Mouse (Mus musculus) cerebellum, adult (tissue): ENCODE measurements around the gene Polr1d.

Experiments
- ATAC-seq: cut with Nextera tagmentation; 2 replicates; pipeline ENCODE4 v1.9.2; 2017; ENCODE audit warnings: mild to moderate bottlenecking, moderate library complexity, mixed read lengths; ENCODE audit not compliant: insufficient number of reproducible peaks, low FRiP score, low TSS enrichment

Polr1d gene

DNA sequence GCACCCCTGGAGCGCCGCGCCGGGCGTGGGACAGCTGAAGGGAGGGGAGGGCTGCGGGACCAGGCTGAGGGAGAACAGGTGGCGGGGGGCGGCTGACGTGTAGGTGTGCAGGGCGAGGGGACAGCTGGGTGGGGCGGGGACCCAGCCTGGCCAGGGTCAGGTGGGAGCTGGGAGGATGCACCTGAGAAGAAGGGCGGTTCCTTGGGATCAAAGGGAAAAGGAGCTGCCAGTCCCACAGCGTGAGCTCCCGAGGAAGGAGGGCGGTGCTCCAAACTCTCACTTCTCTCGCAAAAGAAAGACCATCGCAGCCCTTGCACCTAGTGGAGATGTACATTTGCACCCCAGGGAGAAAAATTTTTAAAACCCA is at the start of gene Polr1d:
Gene Polr1d, plus strand, starts transcription at position 252 of the 367 bp plus-strand sequence.
- no peak; the same call in 1 of the 2 replicates for ATAC-seq

DNA sequence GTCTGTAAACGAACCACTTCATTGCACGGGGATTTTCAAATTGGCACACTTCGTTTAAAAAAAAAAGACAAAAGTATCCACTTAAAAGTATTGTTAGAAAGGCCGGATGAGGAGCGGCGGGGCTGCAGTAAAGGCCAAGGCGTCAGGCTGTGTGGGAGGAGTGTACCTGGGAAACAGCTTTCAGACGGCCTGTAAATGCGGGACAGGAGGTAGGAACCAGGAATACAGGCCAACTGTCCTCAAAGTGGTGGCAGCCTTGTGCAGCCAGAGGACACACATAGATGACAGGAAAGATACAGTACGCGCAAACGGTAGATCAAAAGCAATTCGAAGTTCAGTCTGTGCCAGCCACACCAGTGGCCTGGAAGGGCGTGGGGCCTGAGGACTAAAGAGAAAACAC is 45.6 kb upstream of the Polr1d start:
- ATAC-seq: no peak

DNA sequence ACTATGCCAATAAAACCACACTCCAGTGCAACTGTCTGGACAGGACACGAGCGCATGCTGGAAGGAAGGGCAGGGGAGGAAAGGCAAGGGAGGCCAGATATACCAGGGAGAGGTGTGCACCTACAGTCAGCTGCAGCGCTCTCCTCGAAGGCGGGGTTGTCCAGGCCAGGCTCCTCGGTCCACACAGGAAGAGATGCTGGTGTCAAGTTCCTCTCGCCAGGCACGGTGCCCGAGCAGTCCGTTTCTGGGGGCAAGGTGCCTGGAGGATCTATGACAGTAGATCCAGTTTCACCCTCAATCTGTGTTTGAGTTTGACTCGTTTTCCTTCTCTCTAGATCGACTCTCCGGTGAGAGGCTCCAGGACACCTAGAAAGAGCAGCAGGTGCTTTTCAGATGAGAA is 43.7 kb upstream of the Polr1d start:
- no peak for ATAC-seq

- ATAC-seq: no peak
Measured at GRCm38 (mm10) chr5:147034283-147034682, 42.6 kb upstream of the Polr1d start.

- ATAC-seq: no peak
Measured at GRCm38 (mm10) chr5:147035301-147035700, 41.5 kb upstream of the Polr1d start.

- no peak for ATAC-seq
Measured at GRCm38 (mm10) chr5:147036028-147036427, 40.8 kb upstream of the Polr1d start.

- ATAC-seq: no peak
Measured at GRCm38 (mm10) chr5:147036661-147037060, 40.2 kb upstream of the Polr1d start.

DNA sequence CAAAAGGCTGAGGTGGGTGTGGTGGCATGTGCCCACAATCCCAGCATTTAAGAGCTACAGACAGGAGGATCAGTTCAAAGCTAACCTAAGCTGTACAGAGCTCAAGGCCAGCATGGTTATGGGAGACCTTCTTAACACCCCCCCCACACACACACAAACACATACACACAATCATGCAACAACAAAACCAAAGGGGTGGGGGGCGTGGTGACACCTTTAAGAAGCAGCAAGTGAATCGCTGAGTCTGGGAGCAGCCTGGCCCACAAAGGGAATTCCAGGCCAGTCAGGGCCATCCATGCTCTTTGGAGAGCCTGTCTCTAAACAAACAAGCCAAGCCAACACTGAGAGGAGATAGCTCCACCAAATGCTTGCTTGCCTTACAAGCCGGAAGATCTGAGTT is 39.2 kb upstream of the Polr1d start:
- ATAC-seq: no peak

DNA sequence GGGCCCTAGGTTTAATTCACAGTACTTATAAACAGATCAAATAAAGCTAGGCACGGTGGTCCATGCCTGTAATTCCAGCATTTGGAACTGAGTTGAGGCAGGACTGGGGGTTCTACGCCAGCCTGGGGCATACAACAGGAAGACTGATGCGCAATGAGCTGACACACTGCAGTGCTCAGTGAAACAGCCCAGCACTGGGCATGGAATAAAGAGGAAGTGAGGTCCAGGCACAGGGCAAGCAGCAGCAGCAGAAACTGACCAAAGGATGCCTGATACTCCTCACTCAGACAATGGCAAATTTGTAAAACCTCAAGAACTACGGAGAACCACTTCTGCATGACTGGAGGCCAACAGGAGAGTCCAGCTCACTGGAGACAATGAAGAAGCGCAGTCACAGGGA is 37.5 kb upstream of the Polr1d start:
- no peak for ATAC-seq

- no peak for ATAC-seq
Measured at GRCm38 (mm10) chr5:147041965-147042937, 34.6 kb upstream of the Polr1d start.

DNA sequence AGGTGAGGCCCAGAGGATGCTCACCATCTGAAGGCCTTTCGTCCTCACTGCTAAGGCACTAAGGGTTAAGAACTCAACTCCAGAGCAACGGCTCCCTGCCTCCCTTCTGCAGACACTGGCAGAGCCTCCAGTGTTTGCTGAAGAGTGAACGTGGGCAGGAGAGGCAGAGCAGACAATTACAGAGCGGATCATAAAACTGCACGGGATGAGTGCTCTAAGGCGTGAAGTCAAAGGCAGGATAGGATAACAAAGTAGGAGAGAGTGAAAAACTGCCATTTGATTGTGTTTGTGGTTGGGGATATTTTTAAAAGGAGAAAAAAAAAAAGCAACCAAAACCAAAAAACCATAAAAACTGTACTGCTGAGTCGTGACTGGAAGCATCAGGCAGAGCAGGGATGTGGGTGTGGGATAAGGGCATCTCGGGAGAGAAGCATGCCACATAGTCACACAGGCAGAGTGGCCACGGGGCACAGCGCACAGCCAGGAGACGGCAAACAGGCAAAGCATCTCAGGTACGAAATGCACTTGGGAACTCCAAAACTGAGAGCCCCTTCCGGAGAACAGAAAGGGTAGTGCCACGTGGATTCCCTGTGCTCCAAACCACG is 33.5 kb upstream of the Polr1d start:
- no peak for ATAC-seq

DNA sequence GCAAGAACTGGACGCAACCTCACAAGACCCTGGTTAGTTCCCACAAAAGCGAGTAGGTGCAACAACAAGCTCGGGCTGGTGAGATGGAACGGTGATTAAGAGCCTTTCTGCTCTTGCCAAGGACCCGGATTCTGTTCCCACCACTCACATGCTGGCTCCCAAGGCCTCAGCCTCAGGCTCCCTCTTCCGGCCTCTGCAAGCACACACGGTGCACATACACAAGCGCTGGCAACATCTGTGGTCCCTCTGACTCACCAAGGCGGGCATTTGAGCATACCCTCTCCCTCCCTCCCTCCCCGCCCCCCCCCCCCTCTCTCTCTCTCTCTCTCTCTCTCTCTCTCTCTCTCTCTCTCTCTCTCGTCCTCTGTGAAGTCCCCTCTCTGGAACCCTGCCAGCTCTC is 31.5 kb upstream of the Polr1d start:
- ATAC-seq: no peak

DNA sequence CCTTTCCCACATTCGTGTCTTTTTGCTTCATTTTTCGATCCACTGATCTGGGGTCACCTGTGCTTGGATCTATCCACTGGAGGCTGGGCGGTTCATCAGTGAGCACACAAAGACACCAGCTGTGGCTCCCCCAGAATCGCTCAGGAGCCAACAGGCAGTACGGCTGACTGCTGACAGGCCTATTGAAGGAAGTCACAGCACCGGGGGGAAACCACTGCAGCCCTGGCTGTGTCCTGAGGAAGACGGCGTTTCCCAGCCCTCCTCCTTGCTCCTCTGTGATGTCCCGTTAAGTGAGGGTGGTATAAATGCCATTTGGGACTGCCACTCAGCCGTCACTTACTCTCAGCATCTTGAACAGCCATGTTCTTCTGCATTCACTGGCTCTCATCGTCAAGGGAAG is 30.9 kb upstream of the Polr1d start:
- ATAC-seq: 0 out of 2 replicates have a peak, but pooled peaks have one; percentile 18

DNA sequence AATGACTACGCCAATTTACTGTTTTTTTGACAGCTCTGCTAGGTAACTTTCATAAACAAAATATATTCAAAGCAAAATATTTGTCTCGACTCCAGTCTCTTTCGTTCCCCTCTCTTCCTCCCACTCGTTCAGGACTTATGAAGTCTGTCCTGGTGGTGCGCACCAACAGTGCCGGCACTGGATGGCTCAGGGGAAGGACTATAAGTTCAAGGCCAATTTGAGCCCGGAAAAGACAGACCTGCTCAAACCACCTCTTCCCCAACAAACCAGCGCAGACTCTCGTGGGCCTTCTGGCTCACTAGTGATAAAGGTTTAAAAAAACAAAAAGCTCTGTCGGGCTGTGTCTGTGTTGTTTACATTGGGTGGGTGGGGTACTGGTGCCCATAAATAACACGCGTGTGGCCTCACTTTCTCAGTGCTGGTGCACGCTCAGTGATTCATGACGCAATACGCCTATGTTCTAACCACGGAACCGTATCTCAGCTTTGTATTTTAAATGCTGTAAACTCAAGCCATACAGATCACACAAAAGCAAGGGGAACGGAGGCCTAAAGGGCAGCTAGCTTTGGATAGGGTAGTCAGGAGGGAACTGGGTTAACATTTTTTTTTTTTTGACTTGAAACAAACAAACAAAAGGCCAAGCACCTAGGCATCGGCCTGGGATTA is 27.2 kb upstream of the Polr1d start:
- ATAC-seq: no peak

- no peak for ATAC-seq
Measured at GRCm38 (mm10) chr5:147050816-147051499, 25.9 kb upstream of the Polr1d start.

- ATAC-seq: 0 out of 2 replicates have a peak, but pooled peaks have one; percentile 46
Measured at GRCm38 (mm10) chr5:147051500-147052308, 25.1 kb upstream of the Polr1d start.

GRCm38 (mm10) chr5:147052309-147052558 is 24.6 kb upstream of the Polr1d start:
- ATAC-seq: no peak

GRCm38 (mm10) chr5:147053071-147053470 is 23.8 kb upstream of the Polr1d start:
- ATAC-seq: no peak

- no peak for ATAC-seq
Measured at GRCm38 (mm10) chr5:147053481-147053880, 23.4 kb upstream of the Polr1d start.

DNA sequence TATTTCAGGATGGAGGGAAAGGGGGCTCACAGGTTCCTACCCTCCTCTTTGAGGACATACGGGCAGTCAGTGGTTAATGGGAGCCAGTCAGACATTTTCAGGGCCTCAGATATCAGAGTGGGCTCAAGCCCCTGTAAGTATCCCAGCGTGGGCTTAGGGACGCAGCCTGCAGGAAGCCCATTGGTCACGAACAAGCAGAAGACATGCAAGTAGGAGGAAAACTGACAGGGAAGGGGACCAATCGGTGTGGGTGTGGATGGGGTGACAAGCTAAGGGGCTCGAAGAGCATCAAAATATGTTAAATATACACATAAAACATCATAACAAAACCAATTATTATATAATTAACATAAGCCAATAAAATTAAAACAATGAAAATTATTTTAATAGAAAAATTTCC is 22.5 kb upstream of the Polr1d start:
- no peak for ATAC-seq
